Mouse (Mus musculus) lung, adult 2 months (tissue): Measurements from ENCODE around the gene Smpdl3b. TPM values are rescaled to one million over a fixed set of nuclear protein-coding genes. Genes with fewer than 3 reads are reported as not detected.

ENCODE experiments used
- DNase-seq: peaks from one replicate; pipeline ENCODE4 v3.0.0; 2022
- H3K4me1 ChIP-seq: fragments of 200-500 bp; 2 replicates; pipeline ENCODE4 v1.6.1; 2011; ENCODE audit warnings: low read length; ENCODE audit not compliant: control insufficient read depth, insufficient read depth
- H3K4me3 ChIP-seq: fragments of 200-500 bp; replicated peaks from 2 replicates; pipeline ENCODE3; 2011; ENCODE audit warnings: low read depth, mild to moderate bottlenecking, control low read depth, low read length; ENCODE audit errors: extremely low read depth
- CTCF ChIP-seq: fragments of 200-500 bp; IDR thresholded peaks from 2 replicates; pipeline ENCODE4 v1.5.1; 2011; ENCODE audit warnings: mild to moderate bottlenecking, low read length, control low read depth; ENCODE audit not compliant: insufficient read depth
- POLR2A ChIP-seq: fragments of 200-500 bp; IDR thresholded peaks from 2 replicates; pipeline ENCODE4 v1.6.1; 2011; ENCODE audit warnings: low read depth, mild to moderate bottlenecking, control low read depth, low read length, borderline replicate concordance; ENCODE audit errors: extremely low read depth
- WGBS: fragments of 180-500 bp; shearing (Covaris S2); methylation state at CpG from one replicate; pipeline ENCODE4 v1.1.7; 2018; 5-methylcytosine and 5-hydroxymethylcytosine counted together
- polyA plus RNA-seq: library from polyadenylated mRNA; depleted of rRNA; stranded (reverse); fragments of >200 nt; gene quantifications from 2 replicates; pipeline ENCODE4 v1.2.3, GENCODE M21; 2012

The Smpdl3b gene
- polyA plus RNA-seq, 1 experiment = 6.6 TPM

DNA sequence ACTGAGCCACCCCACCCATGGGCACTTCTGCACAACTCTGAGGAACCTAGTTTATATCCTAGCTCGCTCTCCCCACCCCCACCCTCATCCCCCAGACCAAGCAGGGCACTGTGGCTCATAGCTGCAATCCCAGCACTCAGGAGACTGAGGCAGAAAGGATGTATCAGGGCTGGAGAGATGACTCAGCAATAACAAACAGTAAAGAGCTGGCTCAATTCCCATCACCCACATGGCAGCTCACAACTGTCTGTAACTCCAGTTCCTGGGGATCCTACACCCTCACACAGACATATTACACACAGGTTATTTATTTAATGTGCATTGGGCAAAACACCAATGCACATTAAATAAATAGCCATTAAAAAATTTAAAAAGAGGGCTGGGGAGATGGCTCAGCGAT, 21.7 kb downstream of the Smpdl3b start:
- H3K4me3 ChIP-seq = no peak overlapping the region
- no peak for DNase-seq
- WGBS = 74% methylated on average over 2 of the region's 2 CpGs
- no peak for TF ChIP-seq CTCF
- no peak for TF ChIP-seq POLR2A
- H3K4me1 ChIP-seq = no peaks in the 10 kb centered on the region

DNA sequence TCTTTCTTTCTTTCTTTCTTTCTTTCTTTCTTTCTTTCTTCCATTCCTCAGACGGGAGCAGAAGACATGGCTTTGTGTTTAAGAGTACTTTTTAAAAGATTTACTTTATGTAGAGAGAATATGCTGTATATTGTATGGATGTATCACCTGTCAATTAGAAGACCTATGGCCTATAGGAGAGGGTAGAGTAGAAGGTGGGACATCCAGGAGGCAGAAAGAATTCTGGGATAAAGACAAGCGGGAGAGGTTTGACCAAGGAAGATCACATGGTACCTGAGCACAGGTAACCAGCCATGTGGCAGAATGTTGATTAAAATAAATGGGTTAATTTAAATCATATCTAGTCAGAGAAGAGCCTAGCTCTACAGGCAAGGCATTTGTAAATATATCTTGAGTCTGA, 22.3 kb downstream of the Smpdl3b start:
- DNase-seq = no peak
- TF ChIP-seq POLR2A (no peak), CTCF (no peak)
- no peak overlapping the region for H3K4me3 ChIP-seq
- H3K4me1 ChIP-seq = no peaks in the 10 kb centered on the region
- 98% methylated on average over 2 of the region's 2 CpGs for WGBS

DNA sequence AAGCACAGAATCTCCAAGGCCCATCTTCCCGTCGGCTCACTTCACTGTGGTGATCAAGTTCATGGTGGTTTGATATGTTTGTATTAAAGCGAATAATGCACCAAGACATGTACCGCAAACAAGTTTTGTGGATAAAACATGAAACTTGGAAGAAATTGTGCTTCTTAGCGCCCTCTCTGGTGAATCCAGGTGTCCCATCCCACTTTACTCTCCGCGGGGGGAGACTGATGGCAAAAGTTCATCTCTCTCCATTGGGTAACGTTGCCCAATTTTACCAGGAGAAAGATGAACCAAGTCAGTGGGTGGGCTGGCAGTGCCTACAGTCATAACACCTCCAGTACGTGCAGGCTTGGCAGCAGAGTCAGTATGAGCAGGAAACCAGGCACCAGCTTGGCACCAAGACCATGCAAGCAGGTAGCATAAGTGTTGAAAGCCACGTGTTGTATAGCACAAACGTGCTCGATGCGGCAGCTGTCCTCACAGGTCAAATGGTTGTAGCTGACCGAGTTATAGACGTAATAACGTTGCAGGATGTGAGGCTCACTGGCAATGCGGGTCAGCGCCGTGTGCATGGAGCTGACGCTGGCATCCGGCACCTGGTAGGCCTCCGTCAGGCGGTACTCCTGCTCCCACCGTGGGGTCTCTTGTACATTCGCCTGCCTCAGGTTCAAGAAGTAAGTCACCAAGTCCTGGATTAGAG, 23.8 kb downstream of the Smpdl3b start:
- DNase-seq = no peak
- Histone ChIP-seq H3K4me1 (no peaks in the 10 kb centered on the region), H3K4me3 (no peak overlapping the region)
- 92% methylated on average over 25 of the region's 25 CpGs for WGBS
- TF ChIP-seq POLR2A = no peak
- TF ChIP-seq CTCF = no peak

DNA sequence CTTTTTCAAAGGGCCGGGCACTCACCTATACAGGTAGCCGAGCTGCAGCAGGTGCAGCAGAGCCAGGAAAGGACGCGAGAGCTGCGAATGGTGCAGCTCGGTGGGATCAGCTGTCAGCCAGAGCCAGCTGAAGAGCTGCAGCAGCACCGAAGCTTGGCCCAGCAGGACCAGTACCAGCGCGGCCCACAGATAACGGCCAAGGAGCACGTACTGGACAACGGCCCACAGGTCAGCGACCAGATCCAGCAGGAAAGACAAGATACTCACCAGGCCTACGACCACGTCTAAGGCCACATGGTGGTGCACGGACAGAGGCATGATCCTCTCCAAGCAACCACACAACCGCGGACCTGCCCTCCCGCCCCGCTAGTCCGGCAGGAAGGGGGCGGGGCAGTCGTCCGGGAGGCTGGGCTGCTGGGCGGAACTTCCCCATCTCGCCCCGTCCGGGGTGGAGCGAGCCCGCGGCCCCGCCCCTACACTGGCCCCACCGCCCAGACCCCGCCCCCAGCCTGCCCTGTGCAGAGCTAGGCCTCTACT, 24.8 kb downstream of the Smpdl3b start, which contains the start of gene Xkr8:
TSS of gene Xkr8 (minus strand) at position 399 of the 537 bp plus-strand sequence.
- peak; percentile 89 for DNase-seq
- H3K4me3 ChIP-seq = peak within 1 kb of the TSS; percentile 89

DNA sequence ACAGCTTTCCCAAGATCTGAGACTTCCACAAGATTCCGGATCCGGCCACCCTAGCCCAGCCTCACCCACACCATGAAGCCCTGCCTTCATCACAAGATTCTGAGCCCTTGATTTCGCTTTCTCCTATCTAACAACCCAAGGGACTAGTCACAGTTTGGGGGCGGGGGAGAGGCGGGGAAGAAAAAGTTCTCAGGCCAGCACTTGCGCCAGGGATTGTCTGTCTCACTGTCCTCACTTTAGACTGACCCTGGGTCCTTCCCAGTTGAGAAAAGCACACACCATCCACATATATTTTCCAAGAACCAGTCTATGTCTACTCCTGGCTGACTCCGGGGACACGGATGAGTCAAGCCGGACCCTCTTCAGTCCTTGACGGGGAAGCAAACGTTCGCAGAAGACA, 25.4 kb downstream of the Smpdl3b start:
- no peak for DNase-seq
- TF ChIP-seq POLR2A = no peak
- TF ChIP-seq CTCF = no peak
- Histone ChIP-seq H3K4me1 (no peaks in the 10 kb centered on the region), H3K4me3 (peak overlapping the region; percentile 89)
- WGBS = 32% methylated on average over 12 of the region's 12 CpGs

More for the DNA sequence above, 24.8 kb downstream of the Smpdl3b start, which contains the start of gene Xkr8:
- no peaks in the 10 kb centered on the region for H3K4me1 ChIP-seq
- TF ChIP-seq POLR2A = peak; percentile 75; the same call in 1 of the 2 replicates
- TF ChIP-seq CTCF = peak; percentile 29; the same call in 1 of the 2 replicates
- under 1% methylated on average over 34 of the region's 34 CpGs for WGBS

DNA sequence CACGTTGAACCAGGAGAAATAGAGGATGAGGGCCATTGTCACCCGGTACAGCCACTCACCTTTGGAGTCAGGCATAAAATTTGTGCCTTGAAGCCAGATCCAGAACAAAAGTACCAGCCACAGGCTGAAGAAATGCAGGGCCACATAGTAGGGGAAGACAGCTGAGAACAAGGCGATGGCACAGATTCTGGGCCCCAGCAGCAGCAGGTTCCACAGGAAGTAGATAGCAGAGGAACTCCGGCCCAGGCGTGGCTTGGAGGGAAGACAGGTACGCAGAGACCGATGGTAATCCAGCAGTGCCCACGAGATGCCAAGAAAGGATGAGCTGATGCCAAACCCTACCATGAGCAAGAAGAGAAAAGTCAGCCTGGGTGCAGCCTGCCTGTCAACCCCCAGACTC, 28.8 kb downstream of the Smpdl3b start:
- 72% methylated on average over 8 of the region's 8 CpGs for WGBS
- DNase-seq = no peak
- H3K4me3 ChIP-seq = no peak overlapping the region

DNA sequence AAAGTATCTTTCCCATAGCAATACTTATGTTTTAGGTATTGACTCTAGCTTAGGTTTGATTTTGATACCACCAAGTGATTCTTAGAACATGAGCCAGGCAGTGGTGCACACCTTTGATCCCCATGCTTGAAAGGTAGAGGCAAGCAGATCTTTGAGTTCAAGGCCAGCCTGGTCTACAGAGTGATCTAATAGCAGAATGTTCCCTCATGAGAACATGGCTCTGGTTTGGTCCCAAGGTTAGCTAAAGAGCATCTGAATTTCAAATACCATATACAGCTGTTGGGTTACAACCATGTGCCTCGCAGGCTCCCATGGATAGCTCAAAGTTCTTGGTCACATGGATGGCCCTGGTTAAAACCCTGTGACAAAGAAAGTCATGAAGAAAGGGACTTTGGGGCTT, 38.8 kb downstream of the Smpdl3b start:
- no peak for TF ChIP-seq CTCF
- TF ChIP-seq POLR2A = no peak
- H3K4me3 ChIP-seq = no peak overlapping the region
- 90% methylated on average over 1 of the region's 1 CpGs for WGBS
- DNase-seq = no peak
- no peaks in the 10 kb centered on the region for H3K4me1 ChIP-seq

More for the DNA sequence above, 28.8 kb downstream of the Smpdl3b start:
- no peak for TF ChIP-seq POLR2A
- no peak for TF ChIP-seq CTCF
- no peaks in the 10 kb centered on the region for H3K4me1 ChIP-seq

DNA sequence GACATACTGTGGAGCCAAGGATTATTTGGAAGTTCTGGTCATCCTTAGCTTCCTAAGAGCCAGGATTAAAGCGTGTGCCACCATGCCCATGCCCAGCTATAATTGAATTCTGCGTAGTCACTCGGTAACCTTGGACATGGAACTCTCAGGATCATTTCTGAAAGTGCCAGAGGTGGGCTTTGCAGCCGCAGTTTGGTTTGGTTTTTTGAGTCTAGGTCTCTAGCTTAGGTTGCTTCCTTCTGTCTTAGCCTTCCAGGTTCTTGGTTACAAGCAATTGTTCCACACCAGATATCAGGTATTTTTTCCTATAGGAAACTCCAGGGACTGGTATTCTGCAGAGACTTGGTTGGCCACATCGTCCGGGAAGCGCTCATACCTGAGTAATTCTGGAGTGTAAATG, 43.9 kb downstream of the Smpdl3b start:
- WGBS = 91% methylated on average over 7 of the region's 7 CpGs
- TF ChIP-seq CTCF = no peak
- Histone ChIP-seq H3K4me1 (no peaks in the 10 kb centered on the region), H3K4me3 (no peak overlapping the region)
- DNase-seq = no peak

DNA sequence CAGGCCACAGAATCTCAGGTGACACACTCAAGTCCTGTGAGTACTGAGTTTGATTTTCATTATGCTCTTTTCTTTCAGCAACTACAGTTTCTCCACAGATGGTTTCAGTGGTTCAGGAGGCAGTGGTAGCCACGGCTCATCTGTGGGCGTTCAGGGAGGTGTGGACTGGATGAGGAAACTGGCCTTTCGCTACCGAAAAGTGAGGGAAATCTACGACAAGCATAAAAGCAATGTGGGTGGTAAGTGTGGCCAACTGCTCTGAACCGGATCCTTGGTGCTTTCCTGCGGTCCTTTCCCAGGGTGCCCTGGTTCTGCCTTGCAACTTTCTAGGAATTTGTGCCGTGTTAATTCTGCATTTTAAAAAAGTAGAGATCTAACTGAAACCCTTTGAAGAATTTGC, 50.2 kb downstream of the Smpdl3b start:
- WGBS = 94% methylated on average over 8 of the region's 8 CpGs
- TF ChIP-seq POLR2A (no peak), CTCF (no peak)

DNA sequence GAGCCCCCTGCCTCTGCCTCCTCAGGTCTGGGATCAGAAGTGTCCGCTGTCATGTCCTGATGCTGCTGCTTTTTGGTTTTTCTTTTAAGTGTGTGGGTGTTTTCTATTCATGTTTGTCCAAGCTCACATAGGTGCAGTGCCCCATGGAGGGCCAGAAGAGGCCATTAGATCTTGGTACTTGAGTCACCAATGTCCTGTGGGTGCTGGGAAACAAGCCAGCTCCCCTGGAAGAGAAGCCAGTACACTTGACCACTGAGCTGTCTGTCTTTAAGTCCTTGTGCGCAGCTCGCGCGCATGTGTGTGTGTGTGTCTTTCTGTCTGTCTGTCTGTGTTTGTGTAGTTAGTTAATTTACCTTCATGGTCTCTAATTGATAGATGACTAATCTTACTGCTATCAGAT, 55.0 kb downstream of the Smpdl3b start:
- no peak for DNase-seq
- WGBS = 85% methylated on average over 5 of the region's 5 CpGs
- no peak overlapping the region for H3K4me3 ChIP-seq
- H3K4me1 ChIP-seq = no peaks in the 10 kb centered on the region
- no peak for TF ChIP-seq POLR2A
- TF ChIP-seq CTCF = no peak

More for the DNA sequence above, 50.2 kb downstream of the Smpdl3b start:
- no peak for DNase-seq
- Histone ChIP-seq H3K4me3 (no peak overlapping the region), H3K4me1 (no peaks in the 10 kb centered on the region)
